Mouse (Mus musculus) liver, embryonic 16.5 days (tissue): Measurements from ENCODE around the gene 1810024B03Rik. TPM values are rescaled to one million over a fixed set of nuclear protein-coding genes. Genes with fewer than 3 reads are reported as not detected.

Experiments used
- ATAC-seq: fragments of 200-750 bp; cut with Nextera tagmentation; 2 replicates; pipeline ENCODE4 v1.8.0; 2017; ENCODE audit warnings: low read depth, mild to moderate bottlenecking, moderate number of reproducible peaks, moderate library complexity
- H3K27ac ChIP-seq: fragments of 300-500 bp; sonication (generic); 2 replicates; pipeline ENCODE4 v1.5.1; 2014; ENCODE audit warnings: mild to moderate bottlenecking, low read length
- H3K27me3 ChIP-seq: fragments of 300-500 bp; sonication (generic); 2 replicates; pipeline ENCODE4 v1.6.1; 2014; ENCODE audit warnings: low read depth, low read length, mixed read lengths; ENCODE audit not compliant: control insufficient read depth, insufficient read depth
- H3K36me3 ChIP-seq: fragments of 300-500 bp; sonication (generic); 2 replicates; pipeline ENCODE4 v1.6.1; 2014; ENCODE audit warnings: mild to moderate bottlenecking; ENCODE audit not compliant: control insufficient read depth, insufficient read depth
- H3K4me1 ChIP-seq: fragments of 300-500 bp; sonication (generic); 2 replicates; pipeline ENCODE4 v1.6.1; 2014; ENCODE audit warnings: low read depth, low read length, mixed read lengths; ENCODE audit not compliant: control insufficient read depth
- H3K4me2 ChIP-seq: fragments of 300-500 bp; sonication (generic); 2 replicates; pipeline ENCODE4 v1.6.1; 2014; ENCODE audit warnings: low read depth, low read length, mixed read lengths
- H3K4me3 ChIP-seq: fragments of 300-500 bp; sonication (generic); 2 replicates; pipeline ENCODE4 v1.5.1; 2014; ENCODE audit warnings: low read depth, mild to moderate bottlenecking, low read length
- H3K9ac ChIP-seq: fragments of 300-500 bp; sonication (generic); 2 replicates; pipeline ENCODE4 v1.6.1; 2014; ENCODE audit warnings: low read depth, low read length
- H3K9me3 ChIP-seq: fragments of 300-500 bp; sonication (generic); replicated peaks from 2 replicates; pipeline ENCODE4 v1.6.1; 2016; ENCODE audit warnings: low read length; ENCODE audit not compliant: control insufficient read depth
- WGBS: fragments of 180-500 bp; shearing (Covaris S2); extraction: QIAGEN DNeasy Blood & Tissue Kit; methylation state at CpG from one replicate; pipeline ENCODE4 v1.1.7; 2014; ENCODE audit not compliant: insufficient replicate concordance; 5-methylcytosine and 5-hydroxymethylcytosine counted together
- polyA plus RNA-seq: library from polyadenylated mRNA; unstranded; fragments of >200 nt; fragmentation: Nextera tagmentation; extraction: Ambion mirVana; gene quantifications from 2 replicates; pipeline ENCODE4 v1.2.1, GENCODE M21; 2015

1810024B03Rik gene
- polyA plus RNA-seq, 1 experiment from 2014 or later: 0.70 TPM

GRCm38 (mm10) chr2:127142031-127142430, 66.0 kb downstream of the 1810024B03Rik start:
- H3K27me3 ChIP-seq: no peaks in the 10 kb centered on the region
- ATAC-seq: no peak
- H3K9me3 ChIP-seq: 0 out of 2 replicates have a peak, but pooled peaks cover 2% of the 10 kb centered on the region
- peak overlapping the region; percentile 75 for H3K4me3 ChIP-seq
- peaks cover 49% of the 10 kb centered on the region for H3K4me1 ChIP-seq
- peak overlapping the region; percentile 84 for H3K9ac ChIP-seq
- 60% methylated on average over 10 of the region's 10 CpGs for WGBS
- H3K27ac ChIP-seq: 0 out of 2 replicates have a peak overlapping the region, but pooled peaks have one; percentile 17
- H3K4me2 ChIP-seq: peak overlapping the region; percentile 92
- peaks cover 27% of the 10 kb centered on the region for H3K36me3 ChIP-seq

DNA sequence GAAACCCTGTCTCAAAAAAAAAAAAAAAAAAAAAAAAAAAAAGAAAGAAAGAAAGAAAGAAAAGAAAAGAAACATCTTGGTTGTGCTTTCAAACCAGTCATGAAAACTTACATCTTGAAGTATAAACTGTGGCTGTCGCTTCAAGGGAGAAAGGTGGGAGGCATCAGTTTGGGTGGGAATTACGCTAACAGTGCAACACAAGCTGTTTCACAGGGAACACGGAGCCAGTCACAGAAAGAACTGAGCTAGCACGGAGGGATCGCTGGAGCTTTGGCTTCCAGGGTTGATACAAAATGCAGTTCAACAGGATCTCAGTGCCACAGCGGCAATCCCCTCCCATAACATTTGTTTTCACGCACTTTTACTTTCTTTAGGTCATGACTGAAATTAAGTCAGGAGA, 68.1 kb downstream of the 1810024B03Rik start:
- no peaks in the 10 kb centered on the region for H3K27me3 ChIP-seq
- H3K4me3 ChIP-seq: no peak overlapping the region
- ATAC-seq: no peak
- no peak overlapping the region for H3K4me2 ChIP-seq
- H3K36me3 ChIP-seq: peaks cover 27% of the 10 kb centered on the region
- H3K9me3 ChIP-seq: 0 out of 2 replicates have a peak, but pooled peaks cover 2% of the 10 kb centered on the region
- 91% methylated on average over 7 of the region's 7 CpGs for WGBS
- peaks cover 41% of the 10 kb centered on the region for H3K4me1 ChIP-seq
- no peak overlapping the region for H3K27ac ChIP-seq
- no peak overlapping the region for H3K9ac ChIP-seq

- no peak for ATAC-seq
- H3K4me2 ChIP-seq: no peak overlapping the region
- H3K27ac ChIP-seq: no peak overlapping the region
- WGBS: 93% methylated on average over 1 of the region's 1 CpGs
- H3K36me3 ChIP-seq: peaks cover 27% of the 10 kb centered on the region
- no peak overlapping the region for H3K9ac ChIP-seq
- H3K27me3 ChIP-seq: no peaks in the 10 kb centered on the region
- peaks cover 41% of the 10 kb centered on the region for H3K4me1 ChIP-seq
- 0 out of 2 replicates have a peak, but pooled peaks cover 2% of the 10 kb centered on the region for H3K9me3 ChIP-seq
- H3K4me3 ChIP-seq: no peak overlapping the region
Measured at GRCm38 (mm10) chr2:127139605-127140004, 68.5 kb downstream of the 1810024B03Rik start.

GRCm38 (mm10) chr2:127139094-127139493, 69.0 kb downstream of the 1810024B03Rik start:
- H3K4me1 ChIP-seq: peaks cover 41% of the 10 kb centered on the region
- no peak for ATAC-seq

GRCm38 (mm10) chr2:127138449-127138848, 69.6 kb downstream of the 1810024B03Rik start:
- Histone ChIP-seq H3K4me2 (no peak overlapping the region), H3K9me3 (0 out of 2 replicates have a peak, but pooled peaks cover 2% of the 10 kb centered on the region), H3K27me3 (no peaks in the 10 kb centered on the region), H3K9ac (no peak overlapping the region), H3K4me1 (peaks cover 35% of the 10 kb centered on the region), H3K4me3 (no peak overlapping the region), H3K36me3 (peaks cover 27% of the 10 kb centered on the region), H3K27ac (no peak overlapping the region)
- ATAC-seq: no peak
- WGBS: 82% methylated on average over 4 of the region's 4 CpGs

More at GRCm38 (mm10) chr2:127139094-127139493, 69.0 kb downstream of the 1810024B03Rik start:
- Histone ChIP-seq H3K9me3 (0 out of 2 replicates have a peak, but pooled peaks cover 2% of the 10 kb centered on the region), H3K4me3 (no peak overlapping the region), H3K36me3 (peaks cover 27% of the 10 kb centered on the region), H3K9ac (no peak overlapping the region), H3K4me2 (no peak overlapping the region), H3K27ac (no peak overlapping the region), H3K27me3 (no peaks in the 10 kb centered on the region)
- 79% methylated on average over 8 of the region's 8 CpGs for WGBS

GRCm38 (mm10) chr2:127137838-127138420, 70.2 kb downstream of the 1810024B03Rik start:
- H3K4me2 ChIP-seq: no peak overlapping the region
- H3K4me3 ChIP-seq: no peak overlapping the region
- peaks cover 27% of the 10 kb centered on the region for H3K36me3 ChIP-seq
- no peak for ATAC-seq
- H3K4me1 ChIP-seq: peaks cover 36% of the 10 kb centered on the region
- H3K9ac ChIP-seq: no peak overlapping the region
- H3K27me3 ChIP-seq: no peaks in the 10 kb centered on the region
- 0 out of 2 replicates have a peak, but pooled peaks cover 2% of the 10 kb centered on the region for H3K9me3 ChIP-seq
- WGBS: 75% methylated on average over 10 of the region's 10 CpGs
- H3K27ac ChIP-seq: no peak overlapping the region

DNA sequence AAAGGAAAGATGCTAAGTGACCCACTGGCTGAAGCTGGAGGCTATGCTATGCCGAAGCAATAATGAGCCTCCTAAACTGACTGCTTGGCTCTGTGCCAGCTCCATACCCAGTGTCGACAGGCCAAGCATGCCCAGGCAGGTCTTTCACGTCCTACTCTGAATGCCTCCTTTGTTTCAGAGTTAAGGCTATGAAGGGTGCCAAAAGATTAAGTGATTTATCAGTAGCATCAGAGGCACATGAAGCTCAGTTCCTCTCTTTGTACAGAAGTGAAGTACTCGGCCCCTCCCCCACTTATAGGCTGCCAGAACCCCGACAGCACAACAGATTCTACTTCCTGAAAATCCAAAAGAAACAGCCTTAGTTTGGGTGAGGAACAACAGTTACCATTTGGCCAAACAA, 71.1 kb downstream of the 1810024B03Rik start:
- H3K4me1 ChIP-seq: peaks cover 38% of the 10 kb centered on the region
- no peaks in the 10 kb centered on the region for H3K27me3 ChIP-seq
- H3K4me2 ChIP-seq: no peak overlapping the region
- peaks cover 27% of the 10 kb centered on the region for H3K36me3 ChIP-seq
- H3K4me3 ChIP-seq: no peak overlapping the region
- 0 out of 2 replicates have a peak overlapping the region, but pooled peaks have one; percentile 16 for H3K27ac ChIP-seq
- H3K9ac ChIP-seq: 0 out of 2 replicates have a peak overlapping the region, but pooled peaks have one; percentile 9
- 0 out of 2 replicates have a peak, but pooled peaks cover 2% of the 10 kb centered on the region for H3K9me3 ChIP-seq
- no peak for ATAC-seq
- WGBS: 13% methylated on average over 5 of the region's 5 CpGs

Other genes with a start within 250 kb of the 1810024B03Rik start
- gene Ap4e1, start 199.6 kb downstream of the 1810024B03Rik start, polyA plus RNA-seq: 4.3 and 5.0 TPM in 2 replicates
- 47.0 and 49.3 TPM in 2 replicates for gene Blvra, start 137.6 kb downstream of the 1810024B03Rik start, polyA plus RNA-seq
- 54.8 and 60.1 TPM in 2 replicates for gene Ncaph, start 74.3 kb downstream of the 1810024B03Rik start, polyA plus RNA-seq
- gene Itpripl1, start 64.8 kb downstream of the 1810024B03Rik start, polyA plus RNA-seq: 21.7 and 21.9 TPM in 2 replicates
- 23.3 and 28.2 TPM in 2 replicates for gene Snrnp200, start 106 bp upstream of the 1810024B03Rik start, polyA plus RNA-seq
- gene Ciao1, start 39.5 kb upstream of the 1810024B03Rik start, polyA plus RNA-seq: 34.7 and 39.8 TPM in 2 replicates
- gene Tmem127, start 39.6 kb upstream of the 1810024B03Rik start, polyA plus RNA-seq: 10.3 and 10.7 TPM in 2 replicates
- gene Stard7, start 61.9 kb upstream of the 1810024B03Rik start, polyA plus RNA-seq: 32.7 and 34.9 TPM in 2 replicates
- gene Dusp2, start 127.9 kb upstream of the 1810024B03Rik start, polyA plus RNA-seq: 1.8 and 2.2 TPM in 2 replicates
- gene Astl, start 130.4 kb upstream of the 1810024B03Rik start, polyA plus RNA-seq: not detected in 2 replicates
- 16.7 and 19.2 TPM in 2 replicates for gene Adra2b, start 154.9 kb upstream of the 1810024B03Rik start, polyA plus RNA-seq
- gene Gpat2, start 216.9 kb upstream of the 1810024B03Rik start, polyA plus RNA-seq: 0.28 and 0.38 TPM in 2 replicates
- gene Fahd2a, start 236.3 kb upstream of the 1810024B03Rik start, polyA plus RNA-seq: 15.6 and 15.8 TPM in 2 replicates